Mouse (Mus musculus) yolk sac, embryonic 10.5 days (tissue): Measurements from ENCODE around the gene Ylpm1.

Experiments
- DNase-seq: peaks from one replicate; pipeline ENCODE4 v3.0.0-alpha.2; 2017; ENCODE audit warnings: low spot score

Gene Ylpm1

GRCm38 (mm10) chr12:85110011-85110697 is 114.0 kb downstream of the Ylpm1 start:
- DNase-seq: peak; percentile 19

GRCm38 (mm10) chr12:85110698-85111592 is 114.8 kb downstream of the Ylpm1 start, which contains the start of the genes Prox2 and Dlst:
Gene Prox2, minus strand, starts transcription at chr12:85110759.
Gene Dlst, plus strand, starts transcription at chr12:85110833.
- peak; percentile 89 for DNase-seq

- DNase-seq: no peak
These were observed 116.6 kb downstream of the Ylpm1 start for GRCm38 (mm10) chr12:85112550-85113251.

- DNase-seq: peak; percentile 42
These were observed 117.2 kb downstream of the Ylpm1 start for GRCm38 (mm10) chr12:85113337-85113736.

- DNase-seq: no peak
These were observed 117.8 kb downstream of the Ylpm1 start for GRCm38 (mm10) chr12:85113917-85114316.

- DNase-seq: no peak
These were observed 119.6 kb downstream of the Ylpm1 start for GRCm38 (mm10) chr12:85115678-85116077.
